Mouse (Mus musculus) kidney, postnatal 0 days (tissue): ENCODE data around the gene Tomm20l. TPM values are rescaled to one million over a fixed set of nuclear protein-coding genes. Genes with fewer than 3 reads are reported as not detected.

Experiments used
- ATAC-seq: fragments of 200-750 bp; cut with Nextera tagmentation; replicated peaks from 2 replicates; pipeline ENCODE4 v1.8.0; 2017; ENCODE audit warnings: low read depth, moderate number of reproducible peaks, moderate TSS enrichment, moderate library complexity; ENCODE audit not compliant: low FRiP score
- DNase-seq: peaks from one replicate; pipeline ENCODE4 v3.0.0-alpha.2; 2016; ENCODE audit warnings: low spot score
- H3K27ac ChIP-seq: fragments of 300-500 bp; sonication (generic); 2 replicates; pipeline ENCODE4 v1.5.1; 2014; ENCODE audit warnings: mild to moderate bottlenecking
- H3K27me3 ChIP-seq: fragments of 300-500 bp; sonication (generic); 2 replicates; pipeline ENCODE4 v1.6.1; 2014; ENCODE audit warnings: low read length, mixed read lengths; ENCODE audit not compliant: insufficient read depth
- H3K36me3 ChIP-seq: fragments of 300-500 bp; sonication (generic); 2 replicates; pipeline ENCODE4 v1.6.1; 2014; ENCODE audit warnings: low read length, mixed read lengths; ENCODE audit not compliant: insufficient read depth
- H3K4me1 ChIP-seq: fragments of 300-500 bp; sonication (generic); replicated peaks from 2 replicates; pipeline ENCODE4 v1.6.1; 2014; ENCODE audit warnings: antibody characterized with exemption, low read length, mixed read lengths; ENCODE audit not compliant: insufficient read depth
- H3K4me2 ChIP-seq: fragments of 300-500 bp; sonication (generic); 2 replicates; pipeline ENCODE4 v1.6.1; 2014; ENCODE audit warnings: mild to moderate bottlenecking, low read length, moderate library complexity, mixed read lengths
- H3K4me3 ChIP-seq: fragments of 300-500 bp; sonication (generic); replicated peaks from 2 replicates; pipeline ENCODE4 v1.5.1; 2014; ENCODE audit warnings: low read depth, low read length
- H3K9ac ChIP-seq: fragments of 300-500 bp; sonication (generic); 2 replicates; pipeline ENCODE4 v1.6.1; 2014; ENCODE audit warnings: low read depth, low read length
- H3K9me3 ChIP-seq: fragments of 300-500 bp; sonication (generic); replicated peaks from 2 replicates; pipeline ENCODE4 v1.6.1; 2016; ENCODE audit warnings: low read length, inconsistent platforms, mixed read lengths
- CTCF ChIP-seq: IDR thresholded peaks from 2 replicates; pipeline ENCODE4 v1.5.1; 2016; ENCODE audit warnings: antibody characterized with exemption, low read depth, mild to moderate bottlenecking, moderate library complexity
- WGBS: fragments of 180-500 bp; shearing (Covaris S2); extraction: QIAGEN DNeasy Blood & Tissue Kit; methylation state at CpG from one replicate; pipeline ENCODE4 v1.1.7; 2014; 5-methylcytosine and 5-hydroxymethylcytosine counted together
- polyA plus RNA-seq: library from polyadenylated mRNA; unstranded; fragments of >200 nt; fragmentation: Nextera tagmentation; extraction: Ambion mirVana; gene quantifications from 2 replicates; pipeline ENCODE4 v1.2.1, GENCODE M21; 2015

The Tomm20l gene
- polyA plus RNA-seq, 1 experiment from 2014 or later = not detected

DNA sequence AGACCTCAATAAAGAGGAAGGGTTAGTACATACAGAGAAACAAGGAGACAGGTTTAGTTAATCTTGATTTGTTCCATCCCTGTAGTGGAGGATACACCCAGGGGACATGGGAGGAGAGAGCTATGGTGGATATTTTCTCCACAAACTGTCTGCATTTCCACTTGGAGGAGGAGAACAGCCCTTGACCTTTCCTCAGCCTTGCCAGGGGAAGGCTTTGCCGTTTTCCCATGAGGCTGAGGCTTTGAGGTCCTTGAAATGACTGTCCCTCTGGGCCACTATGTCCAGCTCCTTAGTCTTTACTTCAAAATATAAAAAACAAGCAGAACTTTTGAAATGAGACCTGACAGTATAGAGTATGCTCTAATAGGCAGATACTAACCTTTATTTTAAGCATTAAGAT lies 58.7 kb downstream of the Tomm20l start:
- no peak for ATAC-seq
- Histone ChIP-seq H3K27ac (no peak overlapping the region), H3K4me2 (no peak overlapping the region), H3K36me3 (peaks cover 22% of the 10 kb centered on the region; the same call in 1 of the 2 replicates), H3K9ac (no peak overlapping the region), H3K9me3 (no peaks in the 10 kb centered on the region), H3K27me3 (no peaks in the 10 kb centered on the region), H3K4me1 (no peaks in the 10 kb centered on the region), H3K4me3 (no peak overlapping the region)
- 78% methylated on average over 1 of the region's 1 CpGs for WGBS
- TF ChIP-seq CTCF = no peak
- no peak for DNase-seq

Other genes starting within 250 kb of the Tomm20l start
- gene Actr10, start 173.6 kb upstream of the Tomm20l start, polyA plus RNA-seq = 269 and 280 TPM in 2 replicates
- gene Psma3, start 136.8 kb upstream of the Tomm20l start, polyA plus RNA-seq = 606 and 634 TPM in 2 replicates
- 32.4 and 32.6 TPM in 2 replicates for gene Arid4a, start 95.4 kb upstream of the Tomm20l start, polyA plus RNA-seq
- gene Timm9, start 25.3 kb downstream of the Tomm20l start, polyA plus RNA-seq = 111 and 114 TPM in 2 replicates
- 7.8 and 10.7 TPM in 2 replicates for gene 2700049A03Rik, start 25.4 kb downstream of the Tomm20l start, polyA plus RNA-seq
- gene Dact1, start 198.5 kb downstream of the Tomm20l start, polyA plus RNA-seq = 12.4 and 15.3 TPM in 2 replicates